Mouse (Mus musculus) mesoderm, embryonic 11.5 days (tissue): ENCODE measurements around the gene Olfr1294.

Source experiments
- DNase-seq: peaks from one replicate; pipeline ENCODE4 v3.0.0-alpha.2; 2012; ENCODE audit warnings: low read depth, low spot score

Olfr1294 gene

GRCm38 (mm10) chr2:111540191-111540590, at the start of gene Olfr1294:
Gene Olfr1294, minus strand, starts transcription at chr2:111540291.
- DNase-seq: no peak

GRCm38 (mm10) chr2:111569581-111569980, 29.5 kb upstream of the Olfr1294 start, which contains the start of gene Olfr1295:
Gene Olfr1295, minus strand, starts transcription at chr2:111569681.
- no peak for DNase-seq

- no peak for DNase-seq
Measured at GRCm38 (mm10) chr2:111524903-111525302, 15.2 kb downstream of the Olfr1294 start, which contains the start of gene Olfr1293-ps. Gene Olfr1293-ps, plus strand, starts transcription at chr2:111525203.

GRCm38 (mm10) chr2:111517451-111517850, 22.6 kb downstream of the Olfr1294 start:
- DNase-seq: no peak

GRCm38 (mm10) chr2:111496880-111497279, 43.2 kb downstream of the Olfr1294 start, which contains the start of gene Olfr1291-ps1:
Gene Olfr1291-ps1, plus strand, starts transcription at chr2:111497180.
- no peak for DNase-seq

GRCm38 (mm10) chr2:111493729-111494128, 46.4 kb downstream of the Olfr1294 start, which contains the start of gene Olfr1290:
Gene Olfr1290, minus strand, starts transcription at chr2:111493829.
- no peak for DNase-seq
